Mouse (Mus musculus): ENCODE results near the gene Mapk8ip2. TPM values are rescaled to one million over a fixed set of nuclear protein-coding genes. Genes with fewer than 3 reads are reported as not detected.
A peak's percentile ranks its signal among the peaks of the same experiment; 100 is the strongest.

The Mapk8ip2 gene
- polyA plus RNA-seq (2015; fragmentation: Nextera tagmentation; extraction: Ambion mirVana) = 47.3 and 53.2 TPM in 2 replicates

GRCm38 (mm10) chr15:89453865-89454478 lies at the start of gene Mapk8ip2:
Gene Mapk8ip2, plus strand, starts transcription at chr15:89453913.
- Histone ChIP-seq H3K9me3 (replicated peaks) (no peaks in the 10 kb centered on the region), H3K4me1 (peaks cover 26% of the 10 kb centered on the region), H3K36me3 (ENCODE audit: poor library complexity, severe bottlenecking) (peaks cover 27% of the 10 kb centered on the region), H3K4me2 (peak within 1 kb of the TSS; percentile 88), H3K9ac (peak within 1 kb of the TSS; percentile 88), H3K4me3 (peak within 1 kb of the TSS; percentile 85), H3K27ac (peak within 1 kb of the TSS; percentile 77), H3K27me3 (peaks cover 18% of the 10 kb centered on the region)
- peak; percentile 85 for ATAC-seq
- WGBS = under 1% methylated on average over 53 of the region's 53 CpGs

- Histone ChIP-seq H3K4me3 (no peak overlapping the region), H3K4me2 (no peak overlapping the region), H3K27ac (no peak overlapping the region), H3K9me3 (replicated peaks) (peaks cover 8% of the 10 kb centered on the region; the same call in 1 of the 2 replicates), H3K27me3 (no peaks in the 10 kb centered on the region), H3K4me1 (no peaks in the 10 kb centered on the region), H3K36me3 (ENCODE audit: poor library complexity, severe bottlenecking) (no peaks in the 10 kb centered on the region), H3K9ac (no peak overlapping the region)
- no peak for ATAC-seq
- WGBS = 82% methylated on average over 10 of the region's 10 CpGs
Observed at GRCm38 (mm10) chr15:89404831-89405623, 48.7 kb upstream of the Mapk8ip2 start.

- no peak overlapping the region for H3K9ac ChIP-seq
- no peak for ATAC-seq
- H3K27ac ChIP-seq = no peak overlapping the region
- no peaks in the 10 kb centered on the region for H3K4me1 ChIP-seq
- H3K27me3 ChIP-seq = no peaks in the 10 kb centered on the region
- H3K9me3 ChIP-seq (replicated peaks) = peaks cover 8% of the 10 kb centered on the region; the same call in 1 of the 2 replicates
- H3K36me3 ChIP-seq (ENCODE audit: poor library complexity, severe bottlenecking) = no peaks in the 10 kb centered on the region
- no peak overlapping the region for H3K4me2 ChIP-seq
- no peak overlapping the region for H3K4me3 ChIP-seq
Observed at GRCm38 (mm10) chr15:89406691-89407090, 47.0 kb upstream of the Mapk8ip2 start.

GRCm38 (mm10) chr15:89410118-89410517 lies 43.6 kb upstream of the Mapk8ip2 start, which contains the start of gene Syce3:
Gene Syce3, minus strand, starts transcription at chr15:89410503.
- no peaks in the 10 kb centered on the region for H3K36me3 ChIP-seq (ENCODE audit: poor library complexity, severe bottlenecking)
- no peak within 1 kb of the TSS for H3K9ac ChIP-seq
- H3K4me2 ChIP-seq = no peak within 1 kb of the TSS
- 87% methylated on average over 24 of the region's 24 CpGs for WGBS
- H3K27ac ChIP-seq = no peak within 1 kb of the TSS
- ATAC-seq = no peak
- H3K27me3 ChIP-seq = no peaks in the 10 kb centered on the region
- peaks cover 8% of the 10 kb centered on the region; the same call in 1 of the 2 replicates for H3K9me3 ChIP-seq (replicated peaks)
- no peak within 1 kb of the TSS for H3K4me3 ChIP-seq
- no peaks in the 10 kb centered on the region for H3K4me1 ChIP-seq

- Histone ChIP-seq H3K27ac (no peak overlapping the region), H3K36me3 (ENCODE audit: poor library complexity, severe bottlenecking) (peaks cover 41% of the 10 kb centered on the region), H3K9ac (no peak overlapping the region), H3K4me3 (no peak overlapping the region), H3K4me2 (no peak overlapping the region), H3K9me3 (replicated peaks) (no peaks in the 10 kb centered on the region), H3K27me3 (no peaks in the 10 kb centered on the region), H3K4me1 (no peaks in the 10 kb centered on the region)
- ATAC-seq = no peak
- WGBS = 93% methylated on average over 8 of the region's 8 CpGs
Observed at GRCm38 (mm10) chr15:89415282-89415681, 38.4 kb upstream of the Mapk8ip2 start.

- H3K4me1 ChIP-seq = 0 out of 2 replicates have a peak, but pooled peaks cover 3% of the 10 kb centered on the region
- 95% methylated on average over 9 of the region's 9 CpGs for WGBS
- no peak overlapping the region for H3K9ac ChIP-seq
- no peak overlapping the region for H3K4me2 ChIP-seq
- H3K4me3 ChIP-seq = no peak overlapping the region
- no peaks in the 10 kb centered on the region for H3K9me3 ChIP-seq (replicated peaks)
- H3K27ac ChIP-seq = no peak overlapping the region
- H3K27me3 ChIP-seq = no peaks in the 10 kb centered on the region
- H3K36me3 ChIP-seq (ENCODE audit: poor library complexity, severe bottlenecking) = peaks cover 77% of the 10 kb centered on the region
- ATAC-seq = no peak
Observed at GRCm38 (mm10) chr15:89421938-89422337, 31.8 kb upstream of the Mapk8ip2 start.

GRCm38 (mm10) chr15:89424621-89425020 lies 29.1 kb upstream of the Mapk8ip2 start:
- Histone ChIP-seq H3K4me2 (no peak overlapping the region), H3K27ac (no peak overlapping the region), H3K9ac (no peak overlapping the region), H3K27me3 (no peaks in the 10 kb centered on the region), H3K36me3 (ENCODE audit: poor library complexity, severe bottlenecking) (peaks cover 64% of the 10 kb centered on the region), H3K9me3 (replicated peaks) (no peaks in the 10 kb centered on the region), H3K4me1 (peaks cover 13% of the 10 kb centered on the region), H3K4me3 (no peak overlapping the region)
- WGBS = 89% methylated on average over 8 of the region's 8 CpGs
- ATAC-seq = no peak

GRCm38 (mm10) chr15:89425711-89426121 lies 28.0 kb upstream of the Mapk8ip2 start, which contains the start of gene Cpt1b:
Gene Cpt1b, minus strand, starts transcription at chr15:89425863.
- no peaks in the 10 kb centered on the region for H3K9me3 ChIP-seq (replicated peaks)
- H3K9ac ChIP-seq = no peak within 1 kb of the TSS
- no peak within 1 kb of the TSS for H3K4me3 ChIP-seq
- WGBS = 24% methylated on average over 6 of the region's 6 CpGs
- H3K27me3 ChIP-seq = no peaks in the 10 kb centered on the region
- H3K4me2 ChIP-seq = no peak within 1 kb of the TSS
- H3K36me3 ChIP-seq (ENCODE audit: poor library complexity, severe bottlenecking) = peaks cover 53% of the 10 kb centered on the region
- peaks cover 13% of the 10 kb centered on the region for H3K4me1 ChIP-seq
- no peak within 1 kb of the TSS for H3K27ac ChIP-seq
- ATAC-seq = no peak

- Histone ChIP-seq H3K36me3 (ENCODE audit: poor library complexity, severe bottlenecking) (peaks cover 51% of the 10 kb centered on the region), H3K4me2 (no peak overlapping the region), H3K27ac (no peak overlapping the region), H3K9ac (no peak overlapping the region), H3K9me3 (replicated peaks) (no peaks in the 10 kb centered on the region), H3K27me3 (no peaks in the 10 kb centered on the region), H3K4me3 (no peak overlapping the region), H3K4me1 (peaks cover 18% of the 10 kb centered on the region)
- no peak for ATAC-seq
- 90% methylated on average over 10 of the region's 10 CpGs for WGBS
Observed at GRCm38 (mm10) chr15:89426716-89427115, 27.0 kb upstream of the Mapk8ip2 start.

- no peaks in the 10 kb centered on the region for H3K9me3 ChIP-seq (replicated peaks)
- WGBS = 80% methylated on average over 19 of the region's 19 CpGs
- peak overlapping the region; percentile 80 for H3K9ac ChIP-seq
- H3K27ac ChIP-seq = no peak overlapping the region; the same call in 1 of the 2 replicates
- H3K36me3 ChIP-seq (ENCODE audit: poor library complexity, severe bottlenecking) = peaks cover 46% of the 10 kb centered on the region
- peak overlapping the region; percentile 73 for H3K4me3 ChIP-seq
- H3K4me1 ChIP-seq = peaks cover 18% of the 10 kb centered on the region
- ATAC-seq = no peak
- peak overlapping the region; percentile 93 for H3K4me2 ChIP-seq
- no peaks in the 10 kb centered on the region for H3K27me3 ChIP-seq
Observed at GRCm38 (mm10) chr15:89428136-89428790, 25.4 kb upstream of the Mapk8ip2 start.

- peak; percentile 69 for ATAC-seq
- peak overlapping the region; percentile 80 for H3K9ac ChIP-seq
- WGBS = 2% methylated on average over 22 of the region's 22 CpGs
- peak overlapping the region; percentile 93 for H3K4me2 ChIP-seq
- no peaks in the 10 kb centered on the region for H3K27me3 ChIP-seq
- peaks cover 18% of the 10 kb centered on the region for H3K4me1 ChIP-seq
- H3K9me3 ChIP-seq (replicated peaks) = no peaks in the 10 kb centered on the region
- peaks cover 40% of the 10 kb centered on the region for H3K36me3 ChIP-seq (ENCODE audit: poor library complexity, severe bottlenecking)
- peak overlapping the region; percentile 92 for H3K27ac ChIP-seq
- H3K4me3 ChIP-seq = peak overlapping the region; percentile 73
Observed at GRCm38 (mm10) chr15:89428821-89429351, 24.8 kb upstream of the Mapk8ip2 start.

All from forebrain, embryonic 13.5 days (tissue).